Mouse (Mus musculus): Measurements from ENCODE around the gene Fry. TPM values are rescaled to one million over a fixed set of nuclear protein-coding genes. Genes with fewer than 3 reads are reported as not detected.

Gene Fry
- polyA plus RNA-seq, 1 experiment from 2014 or later: 4.1 TPM

DNA sequence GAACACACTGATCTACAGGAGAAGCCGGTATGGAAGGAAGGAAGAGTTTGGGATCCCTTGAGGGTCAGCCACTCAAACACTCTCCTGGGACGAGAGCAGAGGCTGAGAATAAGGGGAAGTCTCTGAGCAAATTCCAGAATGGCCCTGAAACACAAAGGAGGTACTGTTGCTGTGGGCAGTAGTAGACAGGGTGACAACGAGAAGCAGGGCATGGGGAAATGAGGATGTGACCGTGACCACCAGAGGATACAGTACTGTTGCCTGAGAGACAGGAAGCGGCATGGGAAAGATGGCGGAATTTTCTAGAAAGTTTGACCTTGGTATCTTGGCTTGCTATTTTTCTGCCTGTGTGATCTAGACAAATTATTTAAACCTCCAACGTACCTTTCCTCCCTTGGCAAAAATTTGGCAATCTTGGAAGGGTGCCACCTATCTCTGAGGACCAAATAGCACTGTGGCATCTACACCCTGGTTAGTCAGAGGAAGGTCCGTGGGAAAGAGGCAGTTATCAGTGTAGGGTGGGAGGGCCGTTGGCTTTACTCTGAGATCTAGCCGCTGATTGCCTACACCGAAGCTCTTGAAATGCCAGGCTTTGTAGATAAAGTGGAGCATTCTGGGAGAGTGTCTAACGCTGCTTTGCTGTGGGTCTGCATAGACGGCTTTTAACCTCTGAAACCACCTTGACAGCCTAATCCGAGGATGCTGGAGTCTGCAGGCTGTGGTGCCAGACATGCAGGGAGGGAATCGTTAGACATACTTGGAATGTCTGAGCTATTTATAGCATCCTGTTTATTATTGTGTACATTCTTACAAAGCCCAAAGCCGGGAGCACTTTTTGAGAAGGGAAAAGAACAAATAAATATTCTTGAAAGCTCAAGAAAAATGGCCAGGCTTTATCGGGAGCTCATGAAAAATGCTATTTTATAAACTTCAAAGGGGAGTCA, 266.1 kb downstream of the Fry start:
- no peaks in the 10 kb centered on the region for H3K9me3 ChIP-seq (replicated peaks)
- WGBS (ENCODE audit: insufficient replicate concordance): 43% methylated on average over 17 of the region's 17 CpGs
- no peak overlapping the region for H3K4me2 ChIP-seq
- no peak overlapping the region for H3K27ac ChIP-seq
- H3K4me1 ChIP-seq: peaks cover 17% of the 10 kb centered on the region
- H3K9ac ChIP-seq: no peak overlapping the region
- no peaks in the 10 kb centered on the region for H3K27me3 ChIP-seq (replicated peaks)
- H3K4me3 ChIP-seq: no peak overlapping the region
- peaks cover 5% of the 10 kb centered on the region; the same call in 1 of the 2 replicates for H3K36me3 ChIP-seq
- peak; percentile 56 for ATAC-seq

DNA sequence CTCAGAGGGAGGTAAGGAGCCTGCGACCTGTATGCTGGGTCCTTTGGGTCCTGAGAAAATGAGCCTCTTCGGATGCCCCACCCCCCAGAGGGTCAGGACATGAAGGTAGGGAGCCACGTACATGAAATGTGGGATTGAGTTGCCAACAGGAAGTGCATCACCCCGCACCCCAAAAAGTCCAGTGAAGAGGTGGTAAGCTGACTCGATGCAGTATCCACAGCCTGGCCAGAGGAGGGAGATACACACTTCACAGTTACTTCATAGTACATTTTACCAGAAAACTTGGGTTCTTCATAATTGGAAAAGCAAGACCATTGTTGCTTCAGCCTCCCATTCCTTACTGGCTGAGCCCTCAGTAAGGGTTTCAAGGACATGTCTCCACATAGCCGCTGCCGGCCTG, 266.8 kb downstream of the Fry start:
- Histone ChIP-seq H3K27ac (no peak overlapping the region), H3K4me3 (no peak overlapping the region), H3K4me2 (no peak overlapping the region), H3K9ac (no peak overlapping the region), H3K27me3 (replicated peaks) (no peaks in the 10 kb centered on the region), H3K4me1 (peaks cover 24% of the 10 kb centered on the region), H3K9me3 (replicated peaks) (no peaks in the 10 kb centered on the region), H3K36me3 (peaks cover 5% of the 10 kb centered on the region; the same call in 1 of the 2 replicates)
- ATAC-seq: no peak
- 68% methylated on average over 7 of the region's 7 CpGs for WGBS (ENCODE audit: insufficient replicate concordance)

GRCm38 (mm10) chr5:150388623-150389022, 270.2 kb downstream of the Fry start:
- H3K9ac ChIP-seq: no peak overlapping the region
- no peak overlapping the region for H3K4me2 ChIP-seq
- H3K36me3 ChIP-seq: no peaks in the 10 kb centered on the region
- 75% methylated on average over 12 of the region's 12 CpGs for WGBS (ENCODE audit: insufficient replicate concordance)
- no peak for ATAC-seq
- H3K4me3 ChIP-seq: no peak overlapping the region
- peaks cover 28% of the 10 kb centered on the region for H3K4me1 ChIP-seq
- no peaks in the 10 kb centered on the region for H3K27me3 ChIP-seq (replicated peaks)
- H3K9me3 ChIP-seq (replicated peaks): no peaks in the 10 kb centered on the region
- no peak overlapping the region for H3K27ac ChIP-seq

- WGBS (ENCODE audit: insufficient replicate concordance): 23% methylated on average over 10 of the region's 10 CpGs
These were observed 271.3 kb downstream of the Fry start for GRCm38 (mm10) chr5:150389589-150390377.

GRCm38 (mm10) chr5:150390422-150390821, 272.0 kb downstream of the Fry start:
- 9% methylated on average over 7 of the region's 7 CpGs for WGBS (ENCODE audit: insufficient replicate concordance)
- Histone ChIP-seq H3K27ac (no peak overlapping the region), H3K36me3 (peaks cover 8% of the 10 kb centered on the region), H3K27me3 (replicated peaks) (no peaks in the 10 kb centered on the region), H3K4me3 (no peak overlapping the region), H3K9ac (no peak overlapping the region), H3K4me2 (peak overlapping the region; percentile 40), H3K4me1 (peaks cover 13% of the 10 kb centered on the region), H3K9me3 (replicated peaks) (peaks cover 9% of the 10 kb centered on the region; the same call in 1 of the 2 replicates)
- peak; percentile 69 for ATAC-seq

More at GRCm38 (mm10) chr5:150389589-150390377, 271.3 kb downstream of the Fry start:
- H3K4me1 ChIP-seq: peaks cover 18% of the 10 kb centered on the region
- H3K4me3 ChIP-seq: no peak overlapping the region
- H3K27ac ChIP-seq: no peak overlapping the region; the same call in 1 of the 2 replicates
- ATAC-seq: peak; percentile 85
- no peaks in the 10 kb centered on the region for H3K27me3 ChIP-seq (replicated peaks)
- peaks cover 3% of the 10 kb centered on the region for H3K36me3 ChIP-seq
- H3K9me3 ChIP-seq (replicated peaks): peaks cover 5% of the 10 kb centered on the region; the same call in 1 of the 2 replicates
- H3K4me2 ChIP-seq: peak overlapping the region; percentile 40
- no peak overlapping the region for H3K9ac ChIP-seq

- Histone ChIP-seq H3K4me2 (no peak overlapping the region), H3K9me3 (replicated peaks) (peaks cover 9% of the 10 kb centered on the region; the same call in 1 of the 2 replicates), H3K4me3 (no peak overlapping the region), H3K36me3 (peaks cover 8% of the 10 kb centered on the region), H3K4me1 (peaks cover 11% of the 10 kb centered on the region), H3K27ac (no peak overlapping the region), H3K27me3 (replicated peaks) (no peaks in the 10 kb centered on the region), H3K9ac (no peak overlapping the region)
- ATAC-seq: no peak
- 82% methylated on average over 6 of the region's 6 CpGs for WGBS (ENCODE audit: insufficient replicate concordance)
These were observed 276.2 kb downstream of the Fry start for GRCm38 (mm10) chr5:150394645-150395044.

- Histone ChIP-seq H3K4me2 (no peak overlapping the region), H3K9me3 (replicated peaks) (no peaks in the 10 kb centered on the region), H3K36me3 (0 out of 2 replicates have a peak, but pooled peaks cover 3% of the 10 kb centered on the region), H3K9ac (no peak overlapping the region), H3K4me3 (no peak overlapping the region), H3K27me3 (replicated peaks) (no peaks in the 10 kb centered on the region), H3K4me1 (no peaks in the 10 kb centered on the region), H3K27ac (no peak overlapping the region)
- WGBS (ENCODE audit: insufficient replicate concordance): 39% methylated on average over 13 of the region's 13 CpGs
- ATAC-seq: no peak
These were observed 284.5 kb downstream of the Fry start for GRCm38 (mm10) chr5:150402832-150403447.

- no peaks in the 10 kb centered on the region for H3K9me3 ChIP-seq (replicated peaks)
- no peak overlapping the region for H3K4me3 ChIP-seq
- WGBS (ENCODE audit: insufficient replicate concordance): 65% methylated on average over 8 of the region's 8 CpGs
- no peak overlapping the region for H3K27ac ChIP-seq
- no peak for ATAC-seq
- no peak overlapping the region for H3K4me2 ChIP-seq
- H3K27me3 ChIP-seq (replicated peaks): no peaks in the 10 kb centered on the region
- H3K36me3 ChIP-seq: 0 out of 2 replicates have a peak, but pooled peaks cover 3% of the 10 kb centered on the region
- no peak overlapping the region for H3K9ac ChIP-seq
- H3K4me1 ChIP-seq: no peaks in the 10 kb centered on the region
These were observed 286.4 kb downstream of the Fry start for GRCm38 (mm10) chr5:150404867-150405266.

DNA sequence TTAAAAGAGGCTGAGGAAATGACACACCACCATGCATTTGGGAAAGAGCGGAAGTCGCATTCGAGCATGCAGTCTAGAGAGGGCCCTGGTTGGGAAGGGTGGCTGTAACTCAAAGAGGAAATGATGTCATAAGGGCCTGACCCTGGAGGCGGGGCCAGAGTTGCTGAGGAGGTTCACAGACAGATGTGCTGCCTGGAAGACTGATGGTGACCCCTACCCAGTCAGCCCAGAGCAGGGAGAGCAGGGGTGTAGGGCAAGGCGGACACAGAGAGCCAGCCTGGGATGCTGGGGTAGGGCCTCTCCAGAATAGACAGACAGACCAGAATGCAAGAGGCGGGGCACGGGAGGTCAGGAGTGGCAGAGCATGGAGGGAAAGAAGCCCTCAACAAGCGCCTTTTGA, 290.5 kb downstream of the Fry start:
- no peak overlapping the region for H3K4me3 ChIP-seq
- H3K9ac ChIP-seq: no peak overlapping the region
- H3K36me3 ChIP-seq: no peaks in the 10 kb centered on the region
- ATAC-seq: no peak
- H3K27ac ChIP-seq: no peak overlapping the region
- H3K9me3 ChIP-seq (replicated peaks): no peaks in the 10 kb centered on the region
- H3K27me3 ChIP-seq (replicated peaks): no peaks in the 10 kb centered on the region
- H3K4me1 ChIP-seq: no peaks in the 10 kb centered on the region
- no peak overlapping the region for H3K4me2 ChIP-seq
- 62% methylated on average over 8 of the region's 8 CpGs for WGBS (ENCODE audit: insufficient replicate concordance)

DNA sequence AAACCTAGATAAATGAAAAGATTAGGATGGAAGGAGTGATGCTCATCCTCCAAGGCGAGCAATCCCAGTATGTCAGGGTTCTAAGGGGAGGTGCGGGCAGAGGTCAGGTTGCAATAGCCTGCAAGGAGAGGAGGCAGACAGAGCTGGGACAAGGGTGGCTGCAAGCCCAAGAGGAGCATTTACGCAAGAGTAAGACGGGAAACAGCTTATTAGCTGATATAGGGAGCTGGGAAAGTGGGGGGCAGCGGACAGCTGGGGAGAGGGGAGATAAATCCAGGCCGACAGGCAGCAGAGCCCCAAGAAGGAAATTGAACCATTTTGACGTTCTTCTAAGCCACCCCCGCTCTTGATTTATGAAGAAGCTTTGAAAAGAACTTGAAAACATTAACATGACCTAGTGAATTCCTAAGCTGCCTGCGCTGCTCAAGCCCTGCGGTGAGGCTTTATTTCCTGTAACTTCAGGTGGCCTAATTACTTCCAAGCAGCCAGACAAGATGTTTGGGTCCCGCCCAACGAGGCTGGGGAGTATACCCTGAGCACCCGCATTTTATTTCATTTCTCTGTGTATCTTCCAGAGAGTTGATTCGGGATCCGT, 291.1 kb downstream of the Fry start:
- ATAC-seq: no peak

DNA sequence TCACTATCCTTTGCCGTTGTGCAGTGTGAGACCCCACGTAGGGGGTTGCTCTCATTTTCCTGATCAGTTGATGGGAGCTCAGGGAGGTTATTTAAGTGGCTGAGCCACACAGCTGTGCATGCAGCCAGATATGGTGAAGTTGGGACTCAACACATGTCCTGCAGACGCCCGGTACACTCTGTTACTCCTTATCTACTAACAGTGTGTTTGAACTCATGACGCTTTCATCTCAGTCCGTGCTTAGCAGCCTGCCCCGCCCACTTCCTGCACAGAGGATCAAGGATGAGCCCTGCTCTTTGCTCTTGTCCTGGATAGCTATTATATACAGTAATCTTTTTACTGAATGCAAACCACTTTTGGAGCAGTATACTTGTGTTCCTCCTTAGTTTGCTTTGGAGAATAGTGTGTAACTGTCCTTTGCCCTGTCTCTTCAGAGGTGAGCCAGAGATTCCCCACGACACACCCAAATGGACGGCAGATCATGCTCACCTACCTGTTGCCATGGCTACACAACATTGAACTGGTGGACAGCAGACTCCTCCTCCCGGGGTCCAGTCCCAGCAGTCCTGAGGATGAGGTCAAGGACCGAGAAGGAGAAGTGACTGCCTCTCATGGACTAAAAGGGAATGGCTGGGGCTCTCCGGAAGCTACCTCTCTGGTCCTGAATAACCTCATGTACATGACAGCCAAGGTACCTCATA, 294.5 kb downstream of the Fry start:
- no peak overlapping the region for H3K9ac ChIP-seq

More for the DNA sequence above, 291.1 kb downstream of the Fry start:
- 66% methylated on average over 15 of the region's 15 CpGs for WGBS (ENCODE audit: insufficient replicate concordance)
- H3K27me3 ChIP-seq (replicated peaks): no peaks in the 10 kb centered on the region
- no peaks in the 10 kb centered on the region for H3K4me1 ChIP-seq
- H3K4me2 ChIP-seq: no peak overlapping the region
- no peak overlapping the region for H3K4me3 ChIP-seq
- H3K36me3 ChIP-seq: peaks cover 2% of the 10 kb centered on the region
- H3K9ac ChIP-seq: no peak overlapping the region
- peaks cover 2% of the 10 kb centered on the region for H3K9me3 ChIP-seq (replicated peaks)
- no peak overlapping the region for H3K27ac ChIP-seq

More for the DNA sequence above, 294.5 kb downstream of the Fry start:
- 44% methylated on average over 12 of the region's 12 CpGs for WGBS (ENCODE audit: insufficient replicate concordance)
- H3K4me3 ChIP-seq: no peak overlapping the region
- no peaks in the 10 kb centered on the region for H3K27me3 ChIP-seq (replicated peaks)
- no peak overlapping the region for H3K27ac ChIP-seq
- no peaks in the 10 kb centered on the region for H3K4me1 ChIP-seq
- no peak overlapping the region for H3K4me2 ChIP-seq
- peaks cover 8% of the 10 kb centered on the region for H3K9me3 ChIP-seq (replicated peaks)
- no peak for ATAC-seq
- peaks cover 12% of the 10 kb centered on the region for H3K36me3 ChIP-seq

Data from liver, embryonic 12.5 days (tissue).